11 mouse cellular contexts compared by ENCODE assay signal in the genomic region with DNA sequence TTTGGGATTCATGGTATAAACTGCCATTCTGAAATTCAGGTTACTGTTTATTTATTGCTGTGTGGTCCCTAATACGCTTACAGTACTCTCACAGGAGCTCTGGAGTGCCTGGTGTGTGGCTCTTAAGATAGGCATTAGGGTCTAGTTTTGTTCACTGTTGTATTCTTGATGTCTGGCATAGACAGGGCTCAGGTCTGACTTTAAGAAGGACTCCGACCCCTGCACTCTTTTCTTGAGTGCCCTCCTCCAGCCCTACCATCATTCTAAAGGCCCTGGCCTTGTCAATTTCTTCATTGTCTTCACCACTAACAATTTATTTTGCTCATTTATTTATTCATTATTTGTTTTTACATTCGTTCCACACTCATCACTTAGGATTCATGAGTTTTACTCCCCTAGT. TPM values are rescaled to one million over a fixed set of nuclear protein-coding genes. Genes with fewer than 3 reads are reported as not detected.
DNase-seq lines count a peak whose midpoint lies in the region; ATAC-seq and TF ChIP-seq lines count a peak whose summit lies in the region.
"Had no signal": no experiment of that assay in that cellular context is flagged by ENCODE, and none has a peak within 500 bp of the region (broad histone marks: within the 10 kb centered on the region; RNA-seq: fewer than 3 reads in every experiment).

No protein-coding gene starts in this region.

- H3K4me2 ChIP-seq in heart, embryonic 14.5 days (ENCODE audit: low read length) = peak overlapping the region; percentile 69
- H3K4me2 ChIP-seq in hindbrain, embryonic 14.5 days (replicated peaks) = peak overlapping the region; percentile 63
- H3K4me2 ChIP-seq in midbrain, embryonic 15.5 days = peak overlapping the region; percentile 60

- H3K27ac ChIP-seq in heart, embryonic 14.5 days (replicated peaks in 1 of 2; ENCODE audit: control insufficient read depth in 1 of 2, insufficient read depth in 1 of 2, low read depth in 2 of 2, low read length in 2 of 2) = no peak overlapping the region
- no peak overlapping the region for H3K27ac ChIP-seq in bone marrow macrophage, adult 2 months (ENCODE audit: insufficient read depth, low read depth, low read length)
- peak overlapping the region; percentile 70; the same call in 1 of the 2 replicates for H3K27ac ChIP-seq in hindbrain, embryonic 14.5 days
- peak overlapping the region; percentile 82; the same call in 1 of the 2 replicates for H3K27ac ChIP-seq in midbrain, embryonic 15.5 days

- no peak for ATAC-seq in heart, embryonic 14.5 days (ENCODE audit: insufficient number of reproducible peaks, insufficient read depth, low FRiP score, low read depth)
- ATAC-seq in hindbrain, embryonic 14.5 days (ENCODE audit: low FRiP score) = 0 out of 2 replicates have a peak, but pooled peaks have one; percentile 49
- ATAC-seq in midbrain, embryonic 15.5 days (replicated peaks) = peak; percentile 65

- no peak for TF ChIP-seq CTCF in bone marrow macrophage, adult 2 months (IDR thresholded peaks at IDR 0.05; ENCODE audit: low read depth, low read length)

- TF ChIP-seq POLR2A in bone marrow macrophage, adult 2 months (IDR thresholded peaks at IDR 0.05; ENCODE audit: borderline replicate concordance, low read depth, low read length) = no peak

- peaks cover 2 to 7% of the 10 kb centered on the region in 2 experiments; a peak in 2 of 4 replicates for H3K4me1 ChIP-seq in heart, embryonic 14.5 days (ENCODE audit: control insufficient read depth in 2 of 2, insufficient read depth in 2 of 2, low read length in 2 of 2)
- H3K4me1 ChIP-seq in bone marrow macrophage, adult 2 months (ENCODE audit: control insufficient read depth, insufficient read depth, low read length) = peaks cover 6% of the 10 kb centered on the region; the same call in 1 of the 2 replicates
- H3K4me1 ChIP-seq in hindbrain, embryonic 14.5 days (replicated peaks; ENCODE audit: control insufficient read depth, insufficient read depth, low read length) = peaks cover 6% of the 10 kb centered on the region
- peaks cover 15% of the 10 kb centered on the region; the same call in 1 of the 2 replicates for H3K4me1 ChIP-seq in midbrain, embryonic 15.5 days

- no peaks in the 10 kb centered on the region for H3K9me3 ChIP-seq in heart, embryonic 14.5 days (ENCODE audit: control insufficient read depth, low read length)
- H3K9me3 ChIP-seq in hindbrain, embryonic 14.5 days (ENCODE audit: control insufficient read depth, low read length) = no peaks in the 10 kb centered on the region
- H3K9me3 ChIP-seq in midbrain, embryonic 15.5 days = no peaks in the 10 kb centered on the region

- H3K9ac ChIP-seq in heart, embryonic 14.5 days (ENCODE audit: low read length) = no peak overlapping the region
- peak overlapping the region; percentile 73; the same call in 1 of the 2 replicates for H3K9ac ChIP-seq in hindbrain, embryonic 14.5 days
- peak overlapping the region; percentile 63; the same call in 1 of the 2 replicates for H3K9ac ChIP-seq in midbrain, embryonic 15.5 days

- H3K4me3 ChIP-seq in heart, embryonic 14.5 days (ENCODE audit: control insufficient read depth in 1 of 2, insufficient read depth in 1 of 2, low read depth in 1 of 2, low read length in 2 of 2) = peak overlapping the region in 1 of 2 experiments; percentile 65; a peak in 2 of 4 replicates
- H3K4me3 ChIP-seq in bone marrow macrophage, adult 2 months (ENCODE audit: insufficient read depth, low read length) = peak overlapping the region; percentile 10; the same call in 1 of the 2 replicates
- peak overlapping the region; percentile 54 for H3K4me3 ChIP-seq in hindbrain, embryonic 14.5 days (replicated peaks; ENCODE audit: low read length)
- H3K4me3 ChIP-seq in midbrain, embryonic 15.5 days = peak overlapping the region; percentile 52

- DNase-seq in heart, adult 18-20 months = no peak
- no peak for DNase-seq in hindbrain, embryonic 14.5 days (ENCODE audit: low spot score)
- DNase-seq in spleen, postnatal 36 days (ENCODE audit: low spot score in 2 of 2) = no peak
- DNase-seq in right cerebral cortex, adult 18-20 months = no peak
- no peak for DNase-seq in embryo, embryonic 9.5 days (ENCODE audit: extremely low spot score)

- H3K27me3 ChIP-seq in heart, embryonic 14.5 days (ENCODE audit: control insufficient read depth, insufficient read depth, low read length) = no peaks in the 10 kb centered on the region
- no peaks in the 10 kb centered on the region for H3K27me3 ChIP-seq in hindbrain, embryonic 14.5 days (ENCODE audit: control insufficient read depth, insufficient read depth, low read length)
- H3K27me3 ChIP-seq in midbrain, embryonic 15.5 days (replicated peaks) = no peaks in the 10 kb centered on the region

- peaks cover 9% of the 10 kb centered on the region for H3K36me3 ChIP-seq in heart, embryonic 14.5 days (ENCODE audit: control insufficient read depth, insufficient read depth, low read length)
- H3K36me3 ChIP-seq in hindbrain, embryonic 14.5 days (replicated peaks; ENCODE audit: control insufficient read depth, insufficient read depth) = no peaks in the 10 kb centered on the region
- H3K36me3 ChIP-seq in midbrain, embryonic 15.5 days (replicated peaks) = no peaks in the 10 kb centered on the region

- WGBS in heart, embryonic 14.5 days = 31% methylated on average over 3 of the region's 3 CpGs
- WGBS in hindbrain, embryonic 14.5 days = 35% methylated on average over 3 of the region's 3 CpGs
- WGBS in midbrain, embryonic 15.5 days = 30% methylated on average over 3 of the region's 3 CpGs

RNA-seq across cellular contexts. Expression of a gene that starts 0.4 kb away (rescaled TPM):
- 10.2 and 11.0 TPM in 2 replicates for polyA plus RNA-seq in heart, embryonic 14.5 days (2014; fragmentation: Nextera tagmentation; extraction: Ambion mirVana)
- total RNA-seq in heart, adult 18-20 months (2021) = 1 to 10 TPM; 5.6 to 6.6 TPM
- polyA plus RNA-seq in bone marrow macrophage, adult 2 months (2012; ENCODE audit: insufficient read depth, insufficient read length, missing spikeins) = 7.4 and 8.3 TPM in 2 replicates
- 12.1 and 13.6 TPM in 2 replicates for polyA plus RNA-seq in hindbrain, embryonic 14.5 days (2014; fragmentation: Nextera tagmentation; extraction: Ambion mirVana)
- 10.3 and 10.5 TPM in 2 replicates for polyA plus RNA-seq in midbrain, embryonic 15.5 days (2015; fragmentation: Nextera tagmentation; extraction: Ambion mirVana)

RNA-seq across cellular contexts. Expression of a gene that starts 5.4 kb away (rescaled TPM):
- not detected in 2 replicates for polyA plus RNA-seq in heart, embryonic 14.5 days (2014; fragmentation: Nextera tagmentation; extraction: Ambion mirVana)
- total RNA-seq in heart, adult 18-20 months (2021) = not detected
- polyA plus RNA-seq in bone marrow macrophage, adult 2 months (2012; ENCODE audit: insufficient read depth, insufficient read length, missing spikeins) = not detected in 2 replicates
- polyA plus RNA-seq in hindbrain, embryonic 14.5 days (2014; fragmentation: Nextera tagmentation; extraction: Ambion mirVana) = not detected in 2 replicates
- not detected in 2 replicates for polyA plus RNA-seq in midbrain, embryonic 15.5 days (2015; fragmentation: Nextera tagmentation; extraction: Ambion mirVana)
- total RNA-seq: common myeloid progenitor, adult 5-6 weeks; liver, adult 2 months; MEL had no signal
- polyA plus RNA-seq: liver, adult 2 months had no signal

RNA-seq across cellular contexts. Expression of a gene that starts 49.3 kb away (rescaled TPM):
- 0.14 TPM in 1 of 2 replicates, not detected in the other for polyA plus RNA-seq in heart, embryonic 14.5 days (2014; fragmentation: Nextera tagmentation; extraction: Ambion mirVana)
- total RNA-seq in heart, adult 18-20 months (2021) = not detected
- polyA plus RNA-seq in bone marrow macrophage, adult 2 months (2012; ENCODE audit: insufficient read depth, insufficient read length, missing spikeins) = not detected in 2 replicates
- polyA plus RNA-seq in hindbrain, embryonic 14.5 days (2014; fragmentation: Nextera tagmentation; extraction: Ambion mirVana) = not detected in 2 replicates
- polyA plus RNA-seq in midbrain, embryonic 15.5 days (2015; fragmentation: Nextera tagmentation; extraction: Ambion mirVana) = not detected in 2 replicates
- total RNA-seq: common myeloid progenitor, adult 5-6 weeks; liver, adult 2 months; MEL had no signal
- polyA plus RNA-seq: liver, adult 2 months had no signal

RNA-seq across cellular contexts. Expression of a gene that starts 49.3 kb away (rescaled TPM):
- not detected in 2 replicates for polyA plus RNA-seq in heart, embryonic 14.5 days (2014; fragmentation: Nextera tagmentation; extraction: Ambion mirVana)
- total RNA-seq in heart, adult 18-20 months (2021) = not detected
- polyA plus RNA-seq in bone marrow macrophage, adult 2 months (2012; ENCODE audit: insufficient read depth, insufficient read length, missing spikeins) = not detected in 2 replicates
- polyA plus RNA-seq in hindbrain, embryonic 14.5 days (2014; fragmentation: Nextera tagmentation; extraction: Ambion mirVana) = not detected in 2 replicates
- not detected in 2 replicates for polyA plus RNA-seq in midbrain, embryonic 15.5 days (2015; fragmentation: Nextera tagmentation; extraction: Ambion mirVana)
- total RNA-seq: common myeloid progenitor, adult 5-6 weeks; liver, adult 2 months; MEL had no signal
- polyA plus RNA-seq: liver, adult 2 months had no signal

RNA-seq across cellular contexts. Expression of a gene that starts 56.5 kb away (rescaled TPM):
- not detected in 2 replicates for polyA plus RNA-seq in heart, embryonic 14.5 days (2014; fragmentation: Nextera tagmentation; extraction: Ambion mirVana)
- total RNA-seq in heart, adult 18-20 months (2021) = not detected
- not detected in 2 replicates for polyA plus RNA-seq in bone marrow macrophage, adult 2 months (2012; ENCODE audit: insufficient read depth, insufficient read length, missing spikeins)
- polyA plus RNA-seq in hindbrain, embryonic 14.5 days (2014; fragmentation: Nextera tagmentation; extraction: Ambion mirVana) = not detected in 2 replicates
- not detected in 2 replicates for polyA plus RNA-seq in midbrain, embryonic 15.5 days (2015; fragmentation: Nextera tagmentation; extraction: Ambion mirVana)
- total RNA-seq: common myeloid progenitor, adult 5-6 weeks; liver, adult 2 months had no signal
- polyA plus RNA-seq: liver, adult 2 months had no signal

Comparison
In these comparisons a context has a peak if more than half of its experiments do, and no peak if none do; other contexts are left out.
1. H3K27ac ChIP-seq: peak in hindbrain, embryonic 14.5 days (single experiment) and midbrain, embryonic 15.5 days (single experiment); none in heart, embryonic 14.5 days (0 of 2) and bone marrow macrophage, adult 2 months (single experiment).
2. Peak in every context shown above with its lines, with median percentiles within 50 percentile points of each other: H3K4me2 ChIP-seq.